Mouse (Mus musculus) midbrain, embryonic 10.5 days (tissue): ENCODE results near the gene Islr. TPM values are rescaled to one million over a fixed set of nuclear protein-coding genes. Genes with fewer than 3 reads are reported as not detected.

Source experiments
- DNase-seq: peaks from one replicate; pipeline ENCODE4 v3.0.0-alpha.2; 2017; ENCODE audit warnings: low spot score
- H3K27ac ChIP-seq: fragments of 300-500 bp; sonication (generic); replicated peaks from 2 replicates; pipeline ENCODE4 v1.5.1; 2016; ENCODE audit warnings: mild to moderate bottlenecking
- H3K27me3 ChIP-seq: fragments of 300-500 bp; sonication (generic); 2 replicates; pipeline ENCODE4 v1.6.1; 2016; ENCODE audit warnings: low read depth, mild to moderate bottlenecking; ENCODE audit not compliant: poor library complexity, severe bottlenecking
- H3K36me3 ChIP-seq: fragments of 300-500 bp; sonication (generic); 2 replicates; pipeline ENCODE4 v1.6.1; 2016; ENCODE audit warnings: mild to moderate bottlenecking, moderate library complexity
- H3K4me1 ChIP-seq: fragments of 300-500 bp; sonication (generic); 2 replicates; pipeline ENCODE4 v1.6.1; 2016
- H3K4me3 ChIP-seq: fragments of 300-500 bp; sonication (generic); 2 replicates; pipeline ENCODE4 v1.5.1; 2016; ENCODE audit warnings: mild to moderate bottlenecking, moderate library complexity
- H3K9me3 ChIP-seq: fragments of 300-500 bp; sonication (generic); replicated peaks from 2 replicates; pipeline ENCODE4 v1.6.1; 2016; ENCODE audit warnings: mild to moderate bottlenecking
- WGBS: fragments of 180-500 bp; shearing (Covaris S2); methylation state at CpG from one replicate; pipeline ENCODE4 v1.1.7; 2016; 5-methylcytosine and 5-hydroxymethylcytosine counted together
- microRNA-seq: library from miRNA; unstranded; fragments of <30 nt; microRNA quantifications from one replicate; pipeline ENCODE4, GENCODE M21; 2017
- polyA plus RNA-seq: library from polyadenylated mRNA; unstranded; fragments of >200 nt; fragmentation: Nextera tagmentation; extraction: Ambion mirVana; gene quantifications from 2 replicates; pipeline ENCODE4 v1.2.1, GENCODE M21; 2016

The Islr gene
- polyA plus RNA-seq, 1 experiment from 2014 or later, result 7.4 TPM

DNA sequence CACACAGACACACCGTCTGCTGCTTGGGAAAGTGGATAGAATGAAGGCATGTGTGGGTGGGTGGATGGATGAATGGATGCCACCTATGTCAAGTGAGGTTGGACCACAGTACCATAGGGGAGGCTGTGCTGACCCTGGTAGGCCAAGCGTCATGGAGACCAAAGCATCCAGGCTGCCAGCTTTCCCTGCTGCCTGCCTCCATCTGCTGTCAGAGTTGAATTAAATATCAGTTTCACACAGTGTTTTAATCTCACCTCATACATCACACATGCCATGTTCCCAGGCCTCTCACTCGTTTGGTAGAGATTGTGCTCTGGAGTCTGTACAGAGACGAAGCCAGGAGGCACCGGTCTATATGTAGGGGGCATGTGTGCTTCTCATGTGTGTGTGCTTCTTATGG is 93.3 kb downstream of the Islr start:
- WGBS, result 91% methylated on average over 5 of the region's 5 CpGs
- peaks cover 85% of the 10 kb centered on the region for H3K4me1 ChIP-seq

DNA sequence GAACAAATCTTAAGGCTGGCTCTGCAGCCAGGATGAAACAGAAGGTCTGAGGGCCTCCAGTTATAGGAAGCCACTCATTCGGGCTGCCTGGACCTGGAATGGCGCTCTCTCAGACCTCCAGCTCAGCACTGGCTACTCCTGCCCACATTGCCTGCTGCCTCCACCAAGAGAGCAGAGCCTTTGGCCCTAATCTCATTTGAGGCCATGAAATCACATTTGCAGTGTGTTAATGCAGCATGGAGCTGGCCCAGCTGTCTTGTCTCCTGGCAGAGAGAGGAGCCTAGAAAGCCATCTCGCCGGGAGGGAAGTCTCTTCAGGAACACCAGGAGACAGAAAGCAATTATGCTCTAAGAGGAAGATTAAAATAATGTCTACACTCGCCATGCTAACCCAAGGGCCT is 96.6 kb downstream of the Islr start:
- peaks cover 63% of the 10 kb centered on the region for H3K27me3 ChIP-seq
- H3K27ac ChIP-seq, result peak overlapping the region; percentile 69
- 47% methylated on average over 5 of the region's 5 CpGs for WGBS
- DNase-seq, result peak; percentile 37
- H3K4me1 ChIP-seq, result peaks cover 71% of the 10 kb centered on the region
- H3K36me3 ChIP-seq, result no peaks in the 10 kb centered on the region
- no peaks in the 10 kb centered on the region for H3K9me3 ChIP-seq
- no peak overlapping the region for H3K4me3 ChIP-seq

More for the DNA sequence above, 93.3 kb downstream of the Islr start:
- Histone ChIP-seq H3K27ac (peak overlapping the region; percentile 90), H3K36me3 (no peaks in the 10 kb centered on the region), H3K4me3 (no peak overlapping the region), H3K9me3 (no peaks in the 10 kb centered on the region), H3K27me3 (peaks cover 75% of the 10 kb centered on the region)
- DNase-seq, result no peak

Small RNAs within 50 kb of the gene (microRNA-seq; reads per million reads assigned to microRNA genes)
- gene Mir6385, result not detected

Other genes with a start within 250 kb of the Islr start
- 0.07 and 0.09 TPM in 2 replicates for gene Cyp11a1, start 197.9 kb downstream of the Islr start, polyA plus RNA-seq
- gene Stra6, start 140.5 kb downstream of the Islr start, polyA plus RNA-seq, result 15.2 TPM in 2 replicates
- gene Ccdc33, start 85.5 kb downstream of the Islr start, polyA plus RNA-seq, result 0.51 and 0.62 TPM in 2 replicates
- 5.2 and 8.1 TPM in 2 replicates for gene Islr2, start within 50 bp of the Islr start, polyA plus RNA-seq
- 13.4 and 14.1 TPM in 2 replicates for gene Pml, start 45.5 kb upstream of the Islr start, polyA plus RNA-seq
- 32.2 and 39.9 TPM in 2 replicates for gene Stoml1, start 48.9 kb upstream of the Islr start, polyA plus RNA-seq
- 6.9 and 10.9 TPM in 2 replicates for gene Loxl1, start 108.9 kb upstream of the Islr start, polyA plus RNA-seq
- gene Tbc1d21, start 166.1 kb upstream of the Islr start, polyA plus RNA-seq, result not detected in 2 replicates